Mouse (Mus musculus) E14TG2a.4 (cell line): ENCODE measurements around the gene Wdr35.

Experiments used
- CTCF ChIP-seq: conservative IDR thresholded peaks from 2 replicates; pipeline ENCODE4 v1.5.1; 2014; ENCODE audit warnings: low read length
- NANOG ChIP-seq: IDR thresholded peaks from 2 replicates; pipeline ENCODE4 v1.6.1; 2014; ENCODE audit warnings: borderline replicate concordance, low read length, mixed read lengths
- POU5F1 ChIP-seq: IDR thresholded peaks from 2 replicates; pipeline ENCODE4 v1.6.1; 2014; ENCODE audit warnings: low read length, borderline replicate concordance

GRCm38 (mm10) chr12:9020986-9021385 lies 47.3 kb downstream of the Wdr35 start:
- TF ChIP-seq CTCF: no peak
- no peak for TF ChIP-seq NANOG
- no peak for TF ChIP-seq POU5F1
